Mouse (Mus musculus): ENCODE results near the gene Csk.

GRCm38 (mm10) chr9:57609803-57610202 is 43.6 kb downstream of the Csk start:
- TF ChIP-seq CTCF (IDR thresholded peaks at IDR 0.05; ENCODE audit: borderline replicate concordance, insufficient read depth, low read length), result no peak
- TF ChIP-seq POLR2A (IDR thresholded peaks at IDR 0.05; ENCODE audit: low read depth, low read length), result no peak

Data from embryonic fibroblast, embryonic 13.5 days (primary cell).